Mouse (Mus musculus) lung, adult 2 months (tissue): ENCODE data around the gene Zc3hav1. TPM values are rescaled to one million over a fixed set of nuclear protein-coding genes. Genes with fewer than 3 reads are reported as not detected.
"Not testable (repeated sequence)": the region's sequence is repeated elsewhere in the genome, so short reads cannot be mapped to it uniquely, and the experiment has no call there.

Source experiments
- DNase-seq: peaks from one replicate; pipeline ENCODE4 v3.0.0; 2022
- H3K4me1 ChIP-seq: fragments of 200-500 bp; 2 replicates; pipeline ENCODE4 v1.6.1; 2011; ENCODE audit warnings: low read length; ENCODE audit not compliant: control insufficient read depth, insufficient read depth
- H3K4me3 ChIP-seq: fragments of 200-500 bp; replicated peaks from 2 replicates; pipeline ENCODE3; 2011; ENCODE audit warnings: low read depth, mild to moderate bottlenecking, control low read depth, low read length; ENCODE audit errors: extremely low read depth
- CTCF ChIP-seq: fragments of 200-500 bp; IDR thresholded peaks from 2 replicates; pipeline ENCODE4 v1.5.1; 2011; ENCODE audit warnings: mild to moderate bottlenecking, low read length, control low read depth; ENCODE audit not compliant: insufficient read depth
- POLR2A ChIP-seq: fragments of 200-500 bp; IDR thresholded peaks from 2 replicates; pipeline ENCODE4 v1.6.1; 2011; ENCODE audit warnings: low read depth, mild to moderate bottlenecking, control low read depth, low read length, borderline replicate concordance; ENCODE audit errors: extremely low read depth
- WGBS: fragments of 180-500 bp; shearing (Covaris S2); methylation state at CpG from one replicate; pipeline ENCODE4 v1.1.7; 2018; 5-methylcytosine and 5-hydroxymethylcytosine counted together
- polyA plus RNA-seq: library from polyadenylated mRNA; depleted of rRNA; stranded (reverse); fragments of >200 nt; gene quantifications from 2 replicates; pipeline ENCODE4 v1.2.3, GENCODE M21; 2012

Zc3hav1 gene
- polyA plus RNA-seq, 1 experiment, result 24.6 TPM

GRCm38 (mm10) chr6:38359736-38360499, 5.5 kb upstream of the Zc3hav1 start:
- Histone ChIP-seq H3K4me1 (peaks cover 7% of the 10 kb centered on the region; the same call in 1 of the 2 replicates), H3K4me3 (no peak overlapping the region)
- TF ChIP-seq CTCF (no peak), POLR2A (no peak)
- 63% methylated on average over 12 of the region's 12 CpGs for WGBS
- no peak for DNase-seq

DNA sequence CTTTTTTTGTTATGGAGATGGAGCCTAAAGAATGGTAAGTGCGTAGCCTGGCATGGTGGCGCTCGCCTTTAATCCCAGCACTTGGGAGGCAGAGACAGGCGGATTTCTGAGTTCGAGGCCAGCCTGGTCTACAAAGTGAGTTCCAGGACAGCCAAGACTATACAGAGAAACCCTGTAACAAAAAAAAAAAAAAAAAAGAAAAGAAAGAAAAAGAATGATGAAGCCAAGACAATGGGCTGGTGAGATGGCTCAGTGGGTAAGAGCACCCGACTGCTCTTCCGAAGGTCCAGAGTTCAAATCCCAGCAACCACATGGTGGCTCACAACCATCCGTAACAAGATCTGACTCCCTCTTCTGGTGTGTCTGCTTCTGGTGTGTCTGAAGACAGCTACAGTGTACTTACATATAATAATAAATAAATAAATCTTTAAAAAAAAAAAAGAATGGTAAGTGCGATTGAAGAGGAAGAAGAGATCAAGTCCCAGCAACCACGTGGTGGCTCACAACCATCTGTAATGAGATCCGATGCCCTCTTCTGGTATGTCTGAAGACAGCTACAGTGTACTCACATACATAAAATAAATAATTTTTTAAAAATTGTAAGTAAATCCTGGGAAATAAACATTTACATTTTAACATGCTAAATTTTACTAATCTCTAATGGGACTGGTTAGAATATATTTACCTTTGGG, 4.8 kb upstream of the Zc3hav1 start:
- H3K4me3 ChIP-seq, H3K4me1 ChIP-seq, DNase-seq: not testable (repeated sequence)
- 93% methylated on average over 11 of the region's 11 CpGs for WGBS

GRCm38 (mm10) chr6:38358253-38359027, 4.0 kb upstream of the Zc3hav1 start:
- no peak for DNase-seq
- no peak overlapping the region for H3K4me3 ChIP-seq
- peaks cover 7% of the 10 kb centered on the region; the same call in 1 of the 2 replicates for H3K4me1 ChIP-seq
- TF ChIP-seq CTCF (no peak), POLR2A (no peak)
- 64% methylated on average over 8 of the region's 8 CpGs for WGBS

DNA sequence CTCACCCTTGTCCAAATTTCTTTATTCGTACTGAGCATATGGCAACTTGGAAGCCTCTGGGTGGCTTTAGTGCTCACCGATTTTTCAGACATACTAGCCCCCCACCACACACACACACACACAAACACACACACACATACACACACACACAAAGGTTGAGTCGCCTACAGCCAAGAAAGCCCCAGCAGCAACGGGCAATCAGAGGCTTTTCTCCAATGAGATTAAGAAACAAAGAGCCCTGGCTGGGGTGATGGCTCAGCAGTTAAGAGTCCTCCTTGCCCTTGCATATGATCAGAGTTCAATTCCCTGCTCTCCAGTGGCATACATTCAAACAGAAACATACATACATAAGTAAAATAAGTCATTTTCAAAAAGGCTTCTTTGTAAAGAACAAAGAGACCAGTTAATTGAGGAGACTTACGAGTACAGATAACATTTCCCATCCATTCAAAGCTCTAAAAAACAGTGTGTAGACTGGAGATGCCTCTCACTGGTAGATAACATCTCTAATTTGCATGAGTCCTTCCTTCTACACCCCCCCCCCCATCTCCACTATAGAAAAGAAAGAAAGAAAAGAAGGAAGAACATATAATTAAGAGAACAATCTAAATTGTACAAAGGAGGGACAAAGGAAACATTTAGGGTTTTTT, 3.3 kb upstream of the Zc3hav1 start:
- no peak for DNase-seq
- TF ChIP-seq POLR2A (no peak), CTCF (no peak)
- Histone ChIP-seq H3K4me3 (no peak overlapping the region), H3K4me1 (peaks cover 10% of the 10 kb centered on the region; the same call in 1 of the 2 replicates)
- WGBS, result 82% methylated on average over 5 of the region's 5 CpGs

DNA sequence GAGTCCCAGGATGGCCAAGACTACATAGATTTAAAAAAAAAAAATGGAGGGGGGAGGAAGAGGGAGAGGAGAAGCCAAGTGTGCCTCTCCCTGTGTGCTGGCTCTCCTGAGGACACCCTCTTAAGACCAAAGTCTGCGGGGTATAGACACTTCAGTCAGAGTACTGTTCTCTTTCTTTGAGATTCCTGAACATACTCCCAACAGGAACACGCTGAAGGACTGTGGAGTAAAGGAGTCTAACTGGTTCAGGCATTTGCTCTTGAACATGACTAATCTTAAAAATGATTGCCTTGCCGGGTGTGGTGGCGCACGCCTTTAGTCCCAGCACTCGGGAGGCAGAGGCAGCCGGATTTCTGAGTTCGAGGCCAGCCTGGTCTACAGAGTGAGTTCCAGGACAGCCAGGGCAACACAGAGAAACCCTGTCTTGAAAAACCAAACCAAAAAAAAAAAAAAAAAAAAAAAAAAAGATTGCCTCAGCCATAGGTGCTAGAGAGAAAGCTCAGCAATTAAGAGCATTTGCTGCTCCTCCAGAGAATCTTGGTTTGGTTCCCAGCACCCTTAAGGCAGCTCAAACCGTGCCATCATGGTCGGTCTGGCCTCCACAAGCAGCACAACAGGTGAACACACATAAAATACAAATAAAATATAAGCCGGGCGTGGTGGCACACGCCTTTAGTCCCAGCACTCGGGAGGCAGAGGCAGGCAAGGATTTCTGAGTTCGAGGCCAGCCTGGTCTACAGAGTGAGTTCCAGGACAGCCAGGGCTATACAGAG, 2.4 kb upstream of the Zc3hav1 start:
- not testable (repeated sequence) for H3K4me3 ChIP-seq, H3K4me1 ChIP-seq, DNase-seq
- WGBS, result 84% methylated on average over 15 of the region's 15 CpGs

DNA sequence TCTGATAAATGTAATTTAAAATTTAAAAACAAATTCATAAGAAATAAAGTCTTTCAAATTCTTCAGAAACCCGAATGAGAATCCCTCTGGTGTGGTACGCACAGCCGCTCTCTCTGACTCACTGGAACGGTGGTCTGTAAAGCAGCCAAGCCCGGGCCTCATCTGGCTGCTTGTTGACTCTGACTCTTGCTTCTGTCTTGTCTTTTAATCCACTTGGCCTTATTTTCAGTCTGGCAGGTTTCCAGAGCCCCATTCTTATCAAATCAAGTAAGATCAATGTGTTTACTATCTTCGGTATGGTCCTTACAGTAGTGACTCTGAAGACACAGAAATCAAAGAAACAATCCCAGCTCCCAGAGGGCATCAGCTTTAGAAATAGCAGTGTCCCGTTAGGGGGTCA, 1.5 kb upstream of the Zc3hav1 start:
- DNase-seq, result no peak
- Histone ChIP-seq H3K4me3 (no peak overlapping the region), H3K4me1 (peaks cover 14% of the 10 kb centered on the region; the same call in 1 of the 2 replicates)
- no peak for TF ChIP-seq POLR2A
- no peak for TF ChIP-seq CTCF
- 45% methylated on average over 7 of the region's 7 CpGs for WGBS

- WGBS, result 7% methylated on average over 8 of the region's 8 CpGs
- TF ChIP-seq CTCF, result no peak
- no peak for TF ChIP-seq POLR2A
- Histone ChIP-seq H3K4me3 (peak overlapping the region; percentile 48), H3K4me1 (peaks cover 16% of the 10 kb centered on the region; the same call in 1 of the 2 replicates)
- DNase-seq, result no peak
These were observed 986 bp upstream of the Zc3hav1 start for GRCm38 (mm10) chr6:38355354-38355823.

DNA sequence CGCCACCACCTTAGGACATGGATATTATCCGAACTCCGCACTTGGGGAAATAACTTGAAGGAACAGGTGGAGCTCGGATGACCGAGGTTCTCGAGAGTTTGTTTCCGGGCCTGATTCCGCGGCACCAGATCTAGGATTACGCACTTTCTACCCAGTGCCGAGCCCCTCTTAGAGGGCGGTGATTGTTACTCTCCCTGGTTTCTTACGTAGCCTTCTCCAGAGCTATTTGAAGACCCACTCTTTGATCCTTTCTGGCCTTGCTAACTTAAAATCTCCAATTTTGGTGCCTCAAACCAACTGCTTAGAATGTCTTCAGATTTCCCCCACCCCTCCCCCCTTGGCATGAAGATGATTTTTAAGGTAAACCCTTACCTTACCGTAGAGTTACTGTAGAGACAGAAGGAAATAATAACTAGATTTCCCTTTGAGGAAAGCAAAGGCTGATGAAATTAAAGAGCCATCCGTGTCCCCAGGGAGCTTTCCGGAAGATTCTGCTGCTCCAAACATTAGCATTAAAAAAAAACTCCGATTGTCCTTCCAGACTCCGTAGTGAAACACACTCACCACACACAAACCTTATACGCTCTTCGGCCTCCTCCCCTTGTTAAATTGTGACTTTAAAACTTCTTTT, 435 bp upstream of the Zc3hav1 start:
- TF ChIP-seq CTCF (no peak), POLR2A (0 out of 2 replicates have a peak, but pooled peaks have one; percentile 0)
- DNase-seq, result no peak
- Histone ChIP-seq H3K4me3 (peak overlapping the region; percentile 70), H3K4me1 (peaks cover 17% of the 10 kb centered on the region; the same call in 1 of the 2 replicates)
- WGBS, result 2% methylated on average over 20 of the region's 20 CpGs

- WGBS, result 15% methylated on average over 13 of the region's 13 CpGs
- Histone ChIP-seq H3K4me1 (peaks cover 21% of the 10 kb centered on the region; the same call in 1 of the 2 replicates), H3K4me3 (peak overlapping the region; percentile 70)
- TF ChIP-seq POLR2A (no peak), CTCF (no peak)
- no peak for DNase-seq
These were observed 1.2 kb downstream of the Zc3hav1 start for GRCm38 (mm10) chr6:38353181-38353580.
